Mouse (Mus musculus) Muller cell, postnatal 12 days (primary cell): ENCODE results near the gene Zfp558.
A peak's percentile ranks its signal among the peaks of the same experiment; 100 is the strongest.
"Not testable (repeated sequence)": the region's sequence is repeated elsewhere in the genome, so short reads cannot be mapped to it uniquely, and the experiment has no call there.

Experiments
- DNase-seq: peaks from one replicate; pipeline ENCODE4 v3.0.0-alpha.2; 2015; ENCODE audit errors: inconsistent ontology term

The Zfp558 gene

DNA sequence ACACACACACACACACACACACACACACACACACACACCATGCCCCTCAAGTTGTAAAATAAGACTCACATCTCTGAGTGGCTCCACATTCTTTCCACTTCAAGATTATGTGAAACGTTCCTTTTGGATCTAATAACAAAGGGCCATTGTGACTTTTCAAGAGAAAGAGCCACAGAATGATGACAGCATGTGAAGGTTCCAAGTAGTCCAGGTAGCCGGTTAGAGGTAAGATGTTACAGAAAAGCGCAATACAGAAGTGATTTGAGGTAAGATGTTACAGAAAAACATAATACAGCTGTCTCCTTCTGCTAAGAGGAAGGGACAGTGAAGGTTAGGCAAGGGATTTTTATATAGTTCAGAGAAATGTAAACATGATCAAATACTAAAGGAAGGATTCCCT lies at the start of gene Zfp558, which contains the start of gene Mbd3l1:
Gene Zfp558, minus strand, starts transcription at position 101 of the 400 bp plus-strand sequence.
Gene Mbd3l1, plus strand, starts transcription at position 192 of the 400 bp plus-strand sequence.
- no peak for DNase-seq

DNA sequence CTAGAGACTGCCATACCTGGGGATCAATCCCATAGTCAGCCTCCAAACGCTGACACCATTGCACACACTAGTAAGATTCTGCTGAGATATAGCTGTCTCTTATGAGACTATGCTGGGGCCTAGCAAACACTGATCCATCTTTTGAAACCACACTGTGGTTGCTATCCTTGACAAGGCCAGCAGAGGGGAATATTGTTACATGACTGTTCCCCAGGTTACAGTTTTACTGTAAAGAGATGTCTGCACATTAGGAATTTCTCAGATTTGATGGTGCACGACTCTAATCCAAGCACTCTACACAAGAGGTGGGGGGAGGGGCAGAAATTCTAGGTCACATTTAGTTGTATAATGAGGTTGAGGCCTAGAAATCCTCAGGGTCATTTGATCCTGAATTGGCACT lies 30.0 kb upstream of the Zfp558 start:
- DNase-seq = peak; percentile 39

DNA sequence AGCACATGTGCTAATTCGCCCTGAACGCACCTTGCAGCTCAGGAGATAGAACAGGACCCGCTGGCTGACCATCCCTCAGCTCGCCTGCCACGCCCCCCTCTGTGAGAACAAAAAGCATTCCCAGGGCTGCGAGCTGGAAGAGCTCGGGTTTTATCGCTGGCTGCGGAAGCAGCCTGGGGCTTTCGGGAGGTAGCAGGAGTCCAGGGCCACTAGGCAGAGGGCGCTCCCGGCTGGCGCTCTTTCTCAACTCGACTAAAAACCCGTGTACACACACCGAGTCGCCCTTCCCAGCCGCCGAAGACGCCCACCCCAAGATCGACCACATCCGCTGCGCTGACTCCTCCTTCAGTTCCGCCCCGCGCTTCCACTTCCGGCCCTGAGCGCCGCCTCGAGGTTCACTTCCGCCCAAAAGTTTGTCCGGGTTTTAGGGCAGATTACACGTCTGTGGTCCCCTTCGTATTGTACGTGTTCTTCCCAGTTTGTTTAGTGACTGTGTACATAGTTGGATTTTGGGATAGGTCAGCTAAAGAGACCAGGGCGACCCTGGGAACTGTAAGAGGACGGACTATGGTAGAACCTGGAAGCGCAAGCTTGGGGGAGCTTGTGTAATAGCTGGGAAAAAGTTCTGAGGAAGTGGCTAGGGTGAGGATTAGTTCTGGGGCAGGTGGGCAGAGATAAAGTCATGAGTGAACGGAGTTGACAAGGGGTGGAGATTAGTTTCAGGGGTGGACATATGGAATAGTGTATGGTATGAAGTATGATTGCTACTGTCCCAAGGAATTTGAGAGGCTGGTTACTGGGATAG lies 4.5 kb downstream of the Zfp558 start:
- DNase-seq = peak; percentile 90

DNA sequence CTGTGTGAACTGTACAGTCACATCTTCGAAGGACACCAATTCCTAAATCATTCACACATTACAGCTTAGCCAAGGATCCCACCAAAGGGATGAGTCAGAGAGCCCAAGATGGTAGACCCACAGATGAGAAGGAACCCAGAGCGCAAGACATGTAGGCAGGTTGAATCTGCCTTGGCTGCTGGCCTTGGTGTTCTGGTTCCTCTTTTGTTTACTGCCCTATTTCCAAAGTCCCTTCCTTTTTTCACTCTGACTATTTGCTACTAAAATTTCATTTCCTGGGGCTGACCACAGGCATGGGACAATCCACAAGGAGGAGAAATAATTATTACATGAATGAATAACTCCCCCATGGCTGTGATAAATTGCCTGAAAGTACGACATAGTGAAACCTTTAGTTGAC lies 10.1 kb downstream of the Zfp558 start:
- no peak for DNase-seq

DNA sequence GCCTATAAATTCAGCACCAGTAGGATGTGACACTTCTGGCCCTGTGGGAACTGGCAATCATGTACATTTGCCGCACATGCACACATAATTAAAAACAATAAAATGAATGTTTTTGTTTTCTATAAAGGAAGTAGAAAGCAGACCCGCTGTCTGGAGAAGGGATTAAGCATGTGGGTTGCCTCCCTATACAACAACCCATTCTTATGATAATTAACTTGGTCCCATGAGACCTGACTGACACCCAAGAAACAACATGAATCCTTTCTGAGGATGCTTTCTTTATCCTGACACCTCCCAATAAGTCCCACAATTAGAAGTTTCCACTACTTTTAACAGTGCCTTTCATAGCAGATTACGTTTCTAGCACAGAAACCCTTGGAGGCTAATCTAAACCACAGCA lies 10.7 kb downstream of the Zfp558 start:
- no peak for DNase-seq

DNA sequence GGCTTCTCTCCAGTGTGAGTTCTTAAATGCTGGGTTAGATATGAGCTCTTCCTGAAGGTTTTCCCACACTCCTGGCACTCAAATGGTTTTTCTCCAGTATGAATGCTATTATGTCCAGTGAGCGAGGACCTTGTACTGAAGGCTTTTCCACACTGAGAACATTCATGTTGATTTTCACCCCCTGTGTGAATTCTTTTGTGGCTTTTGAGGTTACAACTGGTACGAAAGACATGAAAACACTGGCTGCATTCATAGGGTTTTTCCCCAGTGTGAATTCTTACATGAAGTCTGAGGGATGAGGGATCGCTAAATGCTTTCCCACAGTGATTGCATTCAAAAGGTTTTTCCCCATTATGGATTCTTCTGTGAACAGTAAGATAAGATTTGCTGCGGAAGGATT lies 21.5 kb downstream of the Zfp558 start:
- DNase-seq = peak; percentile 7

DNA sequence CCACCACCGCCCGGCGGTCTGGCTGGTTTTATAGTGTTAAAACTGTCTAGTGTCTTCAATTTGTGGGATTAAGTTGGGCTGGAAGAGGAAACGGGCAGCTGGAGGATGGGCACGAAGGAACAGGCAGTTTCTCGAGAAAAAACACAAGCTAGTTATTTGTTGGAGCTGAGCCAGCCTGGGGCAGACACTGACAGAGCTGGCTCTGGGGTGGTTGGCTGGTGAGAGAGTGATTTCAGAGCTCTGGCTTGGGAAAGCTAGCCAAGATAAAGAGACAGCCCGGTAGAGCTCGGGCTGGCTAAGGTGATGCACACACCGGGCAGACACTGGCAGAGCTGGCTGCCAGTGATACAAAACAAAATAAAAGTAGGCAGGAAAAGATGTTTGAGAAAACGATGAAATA lies 46.4 kb downstream of the Zfp558 start:
- DNase-seq = peak; percentile 27

DNA sequence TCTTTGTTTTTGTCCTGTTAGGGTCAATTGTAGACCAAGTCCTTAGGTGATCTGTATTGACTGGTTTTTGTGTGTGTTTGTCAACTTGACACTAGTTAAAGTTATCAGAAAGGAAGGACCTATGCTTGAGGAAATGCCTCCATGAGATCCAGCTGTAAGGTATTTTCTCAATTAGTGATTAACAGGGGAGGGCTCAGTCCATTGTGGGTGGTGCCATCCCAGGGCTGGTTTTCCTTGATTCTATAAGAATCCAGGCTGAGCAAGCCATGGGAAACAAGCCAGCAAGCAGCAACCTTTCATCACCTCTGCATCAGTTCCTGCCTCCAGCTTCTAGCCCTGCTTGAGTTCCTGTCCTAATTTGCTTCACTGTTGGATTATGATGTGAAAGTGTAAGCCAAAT lies 47.7 kb downstream of the Zfp558 start, which contains the start of gene Mbd3l2:
Gene Mbd3l2, plus strand, starts transcription at position 301 of the 400 bp plus-strand sequence.
- DNase-seq = no peak

DNA sequence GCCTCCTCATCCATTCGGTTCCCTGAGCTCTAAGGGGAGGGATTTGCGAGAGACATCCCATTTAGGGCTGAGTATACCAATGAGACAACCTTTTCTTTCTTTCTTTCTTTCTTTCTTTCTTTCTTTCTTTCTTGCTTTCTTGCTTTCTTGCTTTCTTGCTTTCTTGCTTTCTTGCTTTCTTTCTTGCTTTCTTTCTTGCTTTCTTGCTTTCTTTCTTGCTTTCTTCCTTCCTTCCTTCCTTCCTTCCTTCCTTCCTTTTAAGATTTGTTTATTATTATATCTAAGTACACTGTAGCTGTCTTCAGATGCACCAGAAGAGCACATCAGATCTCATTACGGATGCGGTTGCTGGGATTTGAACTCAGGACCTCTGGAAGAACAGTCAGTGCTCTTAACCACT lies 65.7 kb downstream of the Zfp558 start:
- not testable (repeated sequence) for DNase-seq
